Mouse (Mus musculus) right cerebral cortex, adult 2 months (tissue): ENCODE measurements around the gene Crtc1.

ENCODE experiments used
- DNase-seq, 2 experiments: peaks; one replicate each; pipeline ENCODE4 v3.0.0; 2021 to 2022; ENCODE audit warnings: low spot score in 2 of 2

The Crtc1 gene

GRCm38 (mm10) chr8:70463306-70463705 lies 23.9 kb upstream of the Crtc1 start:
- peak; percentile 62 to 76 for DNase-seq

GRCm38 (mm10) chr8:70462516-70462813 lies 23.1 kb upstream of the Crtc1 start:
- DNase-seq: peak in 1 of 2 experiments; percentile 30

- DNase-seq: no peak
Observed at GRCm38 (mm10) chr8:70461765-70462515, 22.6 kb upstream of the Crtc1 start.

GRCm38 (mm10) chr8:70460606-70461005 lies 21.2 kb upstream of the Crtc1 start:
- no peak for DNase-seq

GRCm38 (mm10) chr8:70460199-70460598 lies 20.8 kb upstream of the Crtc1 start:
- no peak for DNase-seq

- no peak for DNase-seq
Observed at GRCm38 (mm10) chr8:70459636-70460035, 20.3 kb upstream of the Crtc1 start.

- DNase-seq: no peak
Observed at GRCm38 (mm10) chr8:70458462-70458861, 19.1 kb upstream of the Crtc1 start.

- no peak for DNase-seq
Observed at GRCm38 (mm10) chr8:70457882-70458281, 18.5 kb upstream of the Crtc1 start.

GRCm38 (mm10) chr8:70456996-70457395 lies 17.6 kb upstream of the Crtc1 start:
- DNase-seq: no peak

GRCm38 (mm10) chr8:70453852-70454251 lies 14.5 kb upstream of the Crtc1 start:
- DNase-seq: peak; percentile 51 to 66

GRCm38 (mm10) chr8:70452196-70452966 lies 13.0 kb upstream of the Crtc1 start:
- peak; percentile 39 to 43 for DNase-seq

- DNase-seq: peak in 1 of 2 experiments; percentile 40
Observed at GRCm38 (mm10) chr8:70447639-70448420, 8.5 kb upstream of the Crtc1 start.

- no peak for DNase-seq
Observed at GRCm38 (mm10) chr8:70445988-70446387, 6.6 kb upstream of the Crtc1 start.

GRCm38 (mm10) chr8:70443326-70443725 lies 3.9 kb upstream of the Crtc1 start:
- no peak for DNase-seq

- DNase-seq: no peak
Observed at GRCm38 (mm10) chr8:70441565-70441964, 2.2 kb upstream of the Crtc1 start.

- DNase-seq: no peak
Observed at GRCm38 (mm10) chr8:70440246-70440645, 867 bp upstream of the Crtc1 start.

GRCm38 (mm10) chr8:70439848-70440179 lies 435 bp upstream of the Crtc1 start:
- no peak for DNase-seq

- DNase-seq: no peak
Observed at GRCm38 (mm10) chr8:70438423-70438822, 956 bp downstream of the Crtc1 start.

GRCm38 (mm10) chr8:70435156-70435555 lies 4.2 kb downstream of the Crtc1 start:
- DNase-seq: no peak

GRCm38 (mm10) chr8:70432991-70433536 lies 6.3 kb downstream of the Crtc1 start:
- no peak for DNase-seq

GRCm38 (mm10) chr8:70431213-70431612 lies 8.2 kb downstream of the Crtc1 start:
- no peak for DNase-seq

- no peak for DNase-seq
Observed at GRCm38 (mm10) chr8:70426300-70426907, 13.0 kb downstream of the Crtc1 start.
